Mouse (Mus musculus) layer of hippocampus, adult 11-12 months (tissue): ENCODE measurements at regions not wholly inside any gene's neighbourhood (a gene's known extent, or its start where the extent isn't known, plus 50 kb on each side); places are given as distances from the start of the nearest gene placed in this dataset.
"Not testable (repeated sequence)": the region's sequence is repeated elsewhere in the genome, so short reads cannot be mapped to it uniquely, and the experiment has no call there.

ENCODE experiments used
- DNase-seq: peaks from one replicate; pipeline ENCODE4 v3.0.0; 2022; ENCODE audit warnings: low spot score

- DNase-seq, result no peak
These were observed 496.5 kb upstream of the Impg1 start for GRCm38 (mm10) chr9:80961818-80962217.

GRCm38 (mm10) chr9:80942991-80943390 is 477.7 kb upstream of the Impg1 start:
- peak; percentile 25 for DNase-seq

GRCm38 (mm10) chr9:80941424-80941823 is 476.1 kb upstream of the Impg1 start:
- DNase-seq, result no peak

GRCm38 (mm10) chr9:80938238-80938637 is 473.0 kb upstream of the Impg1 start:
- DNase-seq, result no peak

- DNase-seq, result no peak
These were observed 465.3 kb upstream of the Impg1 start for GRCm38 (mm10) chr9:80930628-80931027.

- no peak for DNase-seq
These were observed 455.0 kb upstream of the Impg1 start for GRCm38 (mm10) chr9:80920304-80920703.

GRCm38 (mm10) chr9:80913867-80914266 is 448.6 kb upstream of the Impg1 start:
- DNase-seq, result no peak

- no peak for DNase-seq
These were observed 446.9 kb upstream of the Impg1 start for GRCm38 (mm10) chr9:80912177-80912576.

- DNase-seq, result no peak
These were observed 401.5 kb upstream of the Impg1 start for GRCm38 (mm10) chr9:80866807-80867206.

GRCm38 (mm10) chr9:80858998-80859397 is 393.7 kb upstream of the Impg1 start:
- no peak for DNase-seq

- no peak for DNase-seq
These were observed 382.9 kb upstream of the Impg1 start for GRCm38 (mm10) chr9:80848190-80848589.

GRCm38 (mm10) chr9:80832808-80833207 is 367.5 kb upstream of the Impg1 start:
- no peak for DNase-seq

- DNase-seq, result no peak
These were observed 360.1 kb upstream of the Impg1 start for GRCm38 (mm10) chr9:80825346-80825745.

GRCm38 (mm10) chr9:80820066-80820465 is 354.8 kb upstream of the Impg1 start:
- no peak for DNase-seq

GRCm38 (mm10) chr9:80819070-80819469 is 353.8 kb upstream of the Impg1 start:
- DNase-seq, result no peak

GRCm38 (mm10) chr9:80813921-80814320 is 348.6 kb upstream of the Impg1 start:
- not testable (repeated sequence) for DNase-seq

- no peak for DNase-seq
These were observed 326.2 kb upstream of the Impg1 start for GRCm38 (mm10) chr9:80791523-80791922.

- no peak for DNase-seq
These were observed 309.3 kb upstream of the Impg1 start for GRCm38 (mm10) chr9:80774541-80774940.

- not testable (repeated sequence) for DNase-seq
These were observed 270.5 kb upstream of the Impg1 start for GRCm38 (mm10) chr9:80735806-80736205.

GRCm38 (mm10) chr9:80732971-80733370 is 267.7 kb upstream of the Impg1 start:
- no peak for DNase-seq

- no peak for DNase-seq
These were observed 258.4 kb upstream of the Impg1 start for GRCm38 (mm10) chr9:80723638-80724037.

- DNase-seq, result no peak
These were observed 253.2 kb upstream of the Impg1 start for GRCm38 (mm10) chr9:80718516-80718915.

- DNase-seq, result no peak
These were observed 244.5 kb upstream of the Impg1 start for GRCm38 (mm10) chr9:80709781-80710180.

- no peak for DNase-seq
These were observed 240.0 kb upstream of the Impg1 start for GRCm38 (mm10) chr9:80705264-80705663.

- no peak for DNase-seq
These were observed 231.9 kb upstream of the Impg1 start for GRCm38 (mm10) chr9:80697171-80697570.
